Mouse (Mus musculus): ENCODE data around the gene 4930402F06Rik. TPM values are rescaled to one million over a fixed set of nuclear protein-coding genes. Genes with fewer than 3 reads are reported as not detected.

The 4930402F06Rik gene
- total and polyA plus RNA-seq, 2 experiments from 2014 or later: not detected

DNA sequence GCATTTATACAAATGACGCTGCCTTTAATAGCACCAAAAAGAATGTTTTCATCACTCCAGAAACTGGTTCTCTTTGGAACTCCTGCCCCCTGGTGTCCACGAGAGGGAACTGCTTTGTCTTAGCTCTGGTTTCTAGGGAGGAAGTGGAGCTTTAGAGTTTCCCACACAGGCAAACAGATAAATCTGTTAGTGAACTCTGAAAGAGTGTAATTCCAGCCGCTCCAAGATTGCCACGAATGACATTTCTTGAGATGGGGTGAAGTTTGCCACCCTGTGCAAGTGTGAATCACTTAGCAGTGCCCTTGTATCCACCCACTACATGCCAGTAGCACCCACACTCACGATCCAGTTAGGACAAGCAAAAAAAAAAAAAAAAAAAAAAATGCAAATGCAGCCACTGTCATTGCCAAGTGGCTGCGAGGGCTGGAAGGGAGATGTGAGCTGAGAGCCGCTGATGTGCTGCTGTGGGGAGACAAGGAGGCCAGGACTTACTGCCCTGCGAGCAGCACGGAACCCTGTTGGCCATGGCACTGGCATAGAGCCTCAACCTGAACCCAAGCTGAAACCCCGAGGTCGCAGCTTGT lies 707 bp upstream of the 4930402F06Rik start:
- Histone ChIP-seq H3K4me2 (ENCODE audit: low read depth, low read length) (peak overlapping the region; percentile 18; the same call in 1 of the 2 replicates), H3K9me3 (ENCODE audit: low read length) (no peaks in the 10 kb centered on the region), H3K36me3 (ENCODE audit: insufficient read depth, low read length) (no peaks in the 10 kb centered on the region), H3K27me3 (ENCODE audit: insufficient read depth, low read length) (no peaks in the 10 kb centered on the region), H3K27ac (no peak overlapping the region), H3K9ac (replicated peaks; ENCODE audit: low read length) (no peak overlapping the region), H3K4me1 (ENCODE audit: insufficient read depth, low read length) (no peaks in the 10 kb centered on the region), H3K4me3 (ENCODE audit: low read length) (no peak overlapping the region)
- 39% methylated on average over 11 of the region's 11 CpGs for whole genome bisulfite sequencing
- peak; percentile 71 for ATAC-seq
- TF ChIP-seq CTCF (IDR thresholded peaks at IDR 0.05; ENCODE audit: low read depth): peak; percentile 91
- peak; percentile 83 for DNase-seq (ENCODE audit: low spot score)

DNA sequence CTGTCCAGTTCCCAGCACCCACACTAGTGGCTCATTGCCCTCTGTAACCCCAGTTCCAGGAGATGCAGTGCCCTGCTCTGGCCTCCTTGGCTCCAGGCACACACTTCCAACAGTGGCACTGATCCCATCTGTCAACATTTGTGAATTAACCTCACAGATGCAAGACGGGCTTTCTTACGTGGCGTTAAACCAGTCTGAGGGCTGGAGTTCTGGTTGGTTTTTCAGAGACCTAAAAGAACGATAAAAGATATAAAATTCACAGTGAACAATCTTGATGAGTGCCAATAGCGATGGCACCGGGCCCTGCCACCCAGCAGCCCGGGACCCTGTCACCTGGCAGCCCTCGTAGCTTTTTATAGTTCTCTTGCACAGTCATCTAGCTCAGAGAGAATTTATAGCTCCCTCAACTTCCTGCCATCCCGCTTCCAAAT lies 11.5 kb downstream of the 4930402F06Rik start:
- Histone ChIP-seq H3K9me3 (ENCODE audit: low read length) (peaks cover 4% of the 10 kb centered on the region; the same call in 1 of the 2 replicates), H3K9ac (replicated peaks; ENCODE audit: low read length) (no peak overlapping the region), H3K4me3 (ENCODE audit: low read length) (no peak overlapping the region), H3K4me2 (ENCODE audit: low read depth, low read length) (no peak overlapping the region), H3K27ac (no peak overlapping the region), H3K4me1 (ENCODE audit: insufficient read depth, low read length) (no peaks in the 10 kb centered on the region), H3K36me3 (ENCODE audit: insufficient read depth, low read length) (no peaks in the 10 kb centered on the region), H3K27me3 (ENCODE audit: insufficient read depth, low read length) (no peaks in the 10 kb centered on the region)
- 67% methylated on average over 9 of the region's 9 CpGs for WGBS
- ATAC-seq (no peak), DNase-seq (ENCODE audit: low spot score) (no peak)
- TF ChIP-seq CTCF (IDR thresholded peaks at IDR 0.05; ENCODE audit: low read depth): no peak

DNA sequence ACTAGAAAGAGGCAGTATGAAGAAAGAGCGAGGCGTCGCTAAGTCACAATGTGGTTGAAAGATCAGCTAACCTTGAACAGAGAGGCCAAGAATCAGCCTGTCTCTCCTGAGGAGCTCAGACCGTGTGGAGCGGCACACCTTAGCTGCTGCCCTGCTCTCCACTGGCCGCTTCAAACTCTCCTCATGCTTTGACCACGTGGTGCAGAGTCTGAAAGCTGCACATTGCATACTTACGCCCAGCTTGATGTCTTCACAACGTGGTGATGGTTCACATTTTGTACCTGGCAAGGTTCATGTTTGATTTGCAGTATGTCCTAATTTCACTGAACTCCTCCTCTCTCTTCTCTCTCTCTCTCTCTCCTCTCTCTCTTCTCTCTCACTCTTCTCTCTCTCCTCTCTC lies 17.7 kb downstream of the 4930402F06Rik start:
- Histone ChIP-seq H3K4me2 (ENCODE audit: low read depth, low read length) (no peak overlapping the region), H3K4me3 (ENCODE audit: low read length) (no peak overlapping the region), H3K36me3 (ENCODE audit: insufficient read depth, low read length) (no peaks in the 10 kb centered on the region), H3K27ac (no peak overlapping the region), H3K27me3 (ENCODE audit: insufficient read depth, low read length) (no peaks in the 10 kb centered on the region), H3K4me1 (ENCODE audit: insufficient read depth, low read length) (no peaks in the 10 kb centered on the region), H3K9me3 (ENCODE audit: low read length) (no peaks in the 10 kb centered on the region), H3K9ac (replicated peaks; ENCODE audit: low read length) (no peak overlapping the region)
- TF ChIP-seq CTCF (IDR thresholded peaks at IDR 0.05; ENCODE audit: low read depth): no peak
- ATAC-seq (no peak), DNase-seq (ENCODE audit: low spot score) (no peak)
- 69% methylated on average over 9 of the region's 9 CpGs for WGBS

DNA sequence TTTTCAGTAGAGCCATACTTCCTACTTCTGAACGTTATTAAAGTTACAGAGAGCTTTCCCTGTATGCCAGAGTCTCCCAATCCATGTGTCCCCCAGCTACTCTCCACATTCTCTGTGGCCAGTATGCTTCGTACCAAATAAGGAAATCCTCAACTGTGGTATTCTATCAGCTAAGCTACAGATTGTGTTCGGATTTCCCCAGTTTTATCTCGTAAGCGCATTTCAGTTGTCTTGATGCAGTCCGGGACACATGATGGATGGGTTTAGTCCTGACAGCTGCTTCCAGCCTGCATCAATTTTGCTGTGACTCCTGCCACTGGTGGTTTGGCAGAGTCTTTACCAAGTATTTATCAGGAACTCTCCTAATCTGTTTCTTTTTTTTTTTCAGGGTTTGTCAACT lies 19.4 kb downstream of the 4930402F06Rik start:
- H3K9me3 ChIP-seq (ENCODE audit: low read length): no peaks in the 10 kb centered on the region
- H3K4me3 ChIP-seq (ENCODE audit: low read length): no peak overlapping the region
- H3K27me3 ChIP-seq (ENCODE audit: insufficient read depth, low read length): no peaks in the 10 kb centered on the region
- ATAC-seq (no peak), DNase-seq (ENCODE audit: low spot score) (no peak)
- no peak overlapping the region for H3K9ac ChIP-seq (replicated peaks; ENCODE audit: low read length)
- H3K36me3 ChIP-seq (ENCODE audit: insufficient read depth, low read length): no peaks in the 10 kb centered on the region
- H3K4me1 ChIP-seq (ENCODE audit: insufficient read depth, low read length): no peaks in the 10 kb centered on the region
- H3K4me2 ChIP-seq (ENCODE audit: low read depth, low read length): no peak overlapping the region
- no peak overlapping the region for H3K27ac ChIP-seq
- 67% methylated on average over 6 of the region's 6 CpGs for WGBS
- TF ChIP-seq CTCF (IDR thresholded peaks at IDR 0.05; ENCODE audit: low read depth): no peak

DNA sequence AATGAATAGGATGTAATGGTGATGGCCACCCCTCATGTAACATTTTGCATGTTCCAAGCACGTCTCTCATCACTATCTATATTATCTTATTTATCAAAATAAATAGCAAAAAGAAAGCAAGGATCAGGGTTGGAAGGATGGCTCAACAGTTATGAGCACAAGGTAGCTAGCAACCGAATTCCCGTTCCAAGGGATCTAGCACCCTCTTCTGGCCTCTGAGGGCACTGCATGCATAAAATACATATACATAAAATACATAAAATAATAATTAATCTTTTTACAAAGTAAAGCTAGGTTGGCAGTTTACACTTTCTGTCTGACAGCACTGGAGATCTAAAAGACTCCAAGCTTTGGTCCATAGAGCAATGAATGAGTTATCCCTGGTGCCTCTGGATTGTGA lies 24.0 kb downstream of the 4930402F06Rik start:
- no peaks in the 10 kb centered on the region for H3K9me3 ChIP-seq (ENCODE audit: low read length)
- no peak overlapping the region for H3K27ac ChIP-seq
- H3K27me3 ChIP-seq (ENCODE audit: insufficient read depth, low read length): no peaks in the 10 kb centered on the region
- peak; percentile 83 for TF ChIP-seq CTCF (IDR thresholded peaks at IDR 0.05; ENCODE audit: low read depth)
- no peaks in the 10 kb centered on the region for H3K4me1 ChIP-seq (ENCODE audit: insufficient read depth, low read length)
- H3K4me3 ChIP-seq (ENCODE audit: low read length): no peak overlapping the region
- no peak overlapping the region for H3K9ac ChIP-seq (replicated peaks; ENCODE audit: low read length)
- H3K36me3 ChIP-seq (ENCODE audit: insufficient read depth, low read length): no peaks in the 10 kb centered on the region
- WGBS: 13% methylated on average over 3 of the region's 3 CpGs
- no peak overlapping the region for H3K4me2 ChIP-seq (ENCODE audit: low read depth, low read length)
- peak; percentile 69 for DNase-seq (ENCODE audit: low spot score)
- no peak for ATAC-seq

DNA sequence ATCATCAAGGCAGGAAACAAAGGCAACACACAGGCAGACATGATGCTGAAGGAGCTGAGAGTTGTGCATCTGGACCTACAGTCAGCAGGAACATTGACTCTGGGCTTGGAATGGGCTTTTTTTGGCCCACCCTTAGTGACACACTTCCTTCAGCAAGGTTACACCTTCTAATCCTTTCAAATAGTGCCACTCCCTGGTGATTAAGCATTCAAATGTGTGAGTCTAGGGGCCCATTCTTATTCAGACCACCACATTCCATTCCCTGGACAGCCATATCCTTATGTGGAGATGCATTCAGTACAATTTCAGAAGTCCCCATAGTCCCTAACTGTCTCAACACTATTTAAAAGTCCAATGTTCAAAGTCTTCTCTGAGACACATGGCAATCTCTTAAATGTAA lies 26.3 kb downstream of the 4930402F06Rik start:
- Histone ChIP-seq H3K4me1 (ENCODE audit: insufficient read depth, low read length) (no peaks in the 10 kb centered on the region), H3K36me3 (ENCODE audit: insufficient read depth, low read length) (no peaks in the 10 kb centered on the region), H3K9ac (replicated peaks; ENCODE audit: low read length) (no peak overlapping the region), H3K27me3 (ENCODE audit: insufficient read depth, low read length) (no peaks in the 10 kb centered on the region), H3K4me3 (ENCODE audit: low read length) (no peak overlapping the region), H3K27ac (no peak overlapping the region), H3K4me2 (ENCODE audit: low read depth, low read length) (no peak overlapping the region), H3K9me3 (ENCODE audit: low read length) (no peaks in the 10 kb centered on the region)
- TF ChIP-seq CTCF (IDR thresholded peaks at IDR 0.05; ENCODE audit: low read depth): no peak
- no peak for ATAC-seq
- no peak for DNase-seq (ENCODE audit: low spot score)

DNA sequence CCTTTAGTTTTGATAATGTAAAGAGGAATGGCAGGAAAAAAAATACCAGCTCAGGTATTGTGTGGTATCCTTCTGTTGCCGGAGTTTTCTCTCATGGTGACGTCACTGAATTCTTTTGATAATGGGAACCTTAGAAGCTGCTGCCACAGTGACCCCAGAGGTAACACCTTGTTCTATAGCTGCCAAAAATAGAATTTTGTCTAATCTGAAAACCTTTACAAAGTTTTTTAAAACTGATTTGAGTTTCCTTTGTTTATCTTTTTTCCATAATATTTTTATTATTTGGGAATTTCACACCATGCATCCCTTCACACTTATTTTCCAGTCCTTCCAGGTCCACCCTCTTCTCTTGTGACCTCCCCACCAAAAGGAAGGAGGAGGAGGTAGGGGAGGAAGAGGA lies 29.3 kb downstream of the 4930402F06Rik start, which contains the start of gene 4930568D16Rik:
TSS of gene 4930568D16Rik (minus strand) at position 101 of the 400 bp plus-strand sequence.
- H3K9me3 ChIP-seq (ENCODE audit: low read length): no peaks in the 10 kb centered on the region
- WGBS: 81% methylated on average over 2 of the region's 2 CpGs
- H3K36me3 ChIP-seq (ENCODE audit: insufficient read depth, low read length): no peaks in the 10 kb centered on the region
- no peak for TF ChIP-seq CTCF (IDR thresholded peaks at IDR 0.05; ENCODE audit: low read depth)
- H3K4me3 ChIP-seq (ENCODE audit: low read length): no peak within 1 kb of the TSS
- no peak within 1 kb of the TSS for H3K9ac ChIP-seq (replicated peaks; ENCODE audit: low read length)
- DNase-seq (ENCODE audit: low spot score) (no peak), ATAC-seq (no peak)
- no peak within 1 kb of the TSS for H3K4me2 ChIP-seq (ENCODE audit: low read depth, low read length)
- H3K27me3 ChIP-seq (ENCODE audit: insufficient read depth, low read length): no peaks in the 10 kb centered on the region
- H3K27ac ChIP-seq: no peak within 1 kb of the TSS
- no peaks in the 10 kb centered on the region for H3K4me1 ChIP-seq (ENCODE audit: insufficient read depth, low read length)
